Mouse (Mus musculus): ENCODE data around the gene Smim5. TPM values are rescaled to one million over a fixed set of nuclear protein-coding genes. Genes with fewer than 3 reads are reported as not detected.
A peak's percentile ranks its signal among the peaks of the same experiment; 100 is the strongest.
"Not testable (repeated sequence)": the region's sequence is repeated elsewhere in the genome, so short reads cannot be mapped to it uniquely, and the experiment has no call there.

The Smim5 gene
- total RNA-seq (2021) = under 1 TPM in 1 of 2 experiments, not detected in 1; 0.33 TPM
- long read RNA-seq, experiment 1 = 0 reads
- long read RNA-seq, experiment 2 = 0 reads

DNA sequence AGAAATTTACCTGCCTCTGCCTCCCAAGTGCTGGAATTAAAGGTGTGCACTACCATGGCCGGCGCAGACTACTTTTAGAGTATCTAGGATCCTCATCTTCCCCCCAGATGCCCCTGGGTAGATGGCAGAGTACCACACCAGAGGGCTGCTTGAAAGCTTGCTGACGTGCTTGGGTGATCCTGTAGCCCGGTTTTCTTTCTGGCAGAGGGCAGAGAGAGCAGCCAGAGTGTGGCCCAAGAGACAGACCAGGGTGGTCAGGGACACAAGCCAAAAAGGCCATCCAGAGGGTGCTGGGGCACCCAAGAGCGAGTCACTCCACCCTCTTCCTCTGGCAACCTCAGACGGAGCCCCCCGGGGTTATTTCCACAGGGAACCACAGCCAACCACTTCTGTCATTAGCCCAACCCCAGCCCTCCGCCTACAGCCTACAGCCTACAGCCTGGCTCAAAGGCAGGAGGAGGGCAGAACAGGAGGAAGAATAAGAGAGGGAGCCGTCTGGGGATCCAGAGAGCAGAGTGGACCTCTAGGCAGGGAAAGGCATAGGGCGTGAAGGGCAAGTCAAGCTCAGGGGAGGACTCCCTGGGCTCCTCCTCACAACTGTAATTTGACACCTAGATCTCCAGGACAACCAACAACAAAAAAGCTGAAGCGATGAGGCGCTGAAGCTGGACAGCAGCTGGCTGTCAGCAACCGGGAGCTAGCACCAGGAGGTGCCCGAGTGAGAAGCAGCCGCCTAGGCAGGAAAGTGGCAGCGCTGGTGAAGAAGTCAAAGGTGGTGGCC lies at the start of gene Smim5:
Smim5 (plus strand) TSS at position 481 of the 781 bp plus-strand sequence.
- intact Hi-C loops (cut with DNase I) = no loop called here
- DNase-seq (ENCODE audit: low spot score in 2 of 2) = no peak

GRCm38 (mm10) chr11:115854674-115855073 lies 45.1 kb upstream of the Smim5 start:
- DNase-seq (ENCODE audit: low spot score in 2 of 2) = peak in 1 of 2 experiments; percentile 23
- intact Hi-C loops (cut with DNase I) = no loop called here

DNA sequence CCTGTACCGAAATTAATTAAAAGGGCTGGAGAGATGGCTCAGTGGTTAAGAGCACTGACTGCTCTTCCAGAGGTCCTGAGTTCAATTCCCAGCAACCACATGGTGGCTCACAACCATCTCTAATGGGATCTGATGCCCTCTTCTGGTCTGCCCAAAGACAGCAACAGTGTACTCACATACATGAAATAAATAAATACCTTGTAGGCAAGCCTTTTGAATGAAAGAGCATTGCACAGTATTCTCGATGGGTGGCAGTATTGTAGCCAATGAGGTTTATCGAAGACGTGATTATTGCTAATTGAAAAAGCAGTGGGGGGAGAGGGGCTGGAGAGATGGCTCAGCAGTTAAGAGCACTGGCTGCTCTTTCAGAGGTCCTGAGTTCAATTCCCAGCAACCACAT lies 42.6 kb upstream of the Smim5 start:
- DNase-seq (ENCODE audit: low spot score in 2 of 2); intact Hi-C loops (cut with DNase I): not testable (repeated sequence)

- intact Hi-C loops (cut with DNase I) = no loop called here
- DNase-seq (ENCODE audit: low spot score in 2 of 2) = no peak
Observed at GRCm38 (mm10) chr11:115857936-115858335, 41.8 kb upstream of the Smim5 start.

- intact Hi-C loops (cut with DNase I) = no loop called here
- DNase-seq (ENCODE audit: low spot score in 2 of 2) = no peak
Observed at GRCm38 (mm10) chr11:115858354-115858753, 41.4 kb upstream of the Smim5 start, which contains the start of gene Myo15b. Gene Myo15b (plus strand): TSS chr11:115858406.

GRCm38 (mm10) chr11:115859143-115859945 lies 40.4 kb upstream of the Smim5 start:
- peak; percentile 65 to 72 for DNase-seq (ENCODE audit: low spot score in 2 of 2)
- intact Hi-C loops (cut with DNase I) = no loop called here

GRCm38 (mm10) chr11:115863895-115864294 lies 35.9 kb upstream of the Smim5 start:
- intact Hi-C loops (cut with DNase I) = no loop called here

GRCm38 (mm10) chr11:115869393-115869792 lies 30.4 kb upstream of the Smim5 start:
- no peak for DNase-seq (ENCODE audit: low spot score in 2 of 2)
- intact Hi-C loops (cut with DNase I) = no loop called here

More at GRCm38 (mm10) chr11:115863895-115864294, 35.9 kb upstream of the Smim5 start:
- no peak for DNase-seq (ENCODE audit: low spot score in 2 of 2)

DNA sequence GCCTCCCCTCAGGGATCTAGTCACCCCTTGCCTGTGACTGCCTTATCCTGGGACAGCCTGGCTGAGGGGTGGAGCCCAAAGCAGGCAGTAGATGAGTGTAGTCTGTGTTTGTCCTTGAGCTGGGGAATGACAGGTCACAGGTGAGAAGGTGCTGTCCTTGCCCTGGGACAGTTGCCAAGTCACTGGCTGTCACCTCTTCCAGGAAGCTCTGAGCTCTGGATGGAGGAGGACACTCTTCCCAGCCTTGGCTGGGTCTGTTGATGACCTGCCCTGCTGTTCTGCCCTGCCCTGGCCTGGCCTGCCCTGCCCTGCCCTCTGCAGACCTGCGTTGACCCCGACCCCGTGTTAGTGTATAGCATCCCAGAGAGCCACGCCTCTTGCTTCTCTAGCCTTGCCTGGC lies 27.3 kb upstream of the Smim5 start:
- DNase-seq (ENCODE audit: low spot score in 2 of 2) = no peak
- intact Hi-C loops (cut with DNase I) = no loop called here

- intact Hi-C loops (cut with DNase I) = no loop called here
- DNase-seq (ENCODE audit: low spot score in 2 of 2) = no peak
Observed at GRCm38 (mm10) chr11:115875935-115876334, 23.8 kb upstream of the Smim5 start.

- intact Hi-C loops (cut with DNase I) = no loop called here
- no peak for DNase-seq (ENCODE audit: low spot score in 2 of 2)
Observed at GRCm38 (mm10) chr11:115876438-115876837, 23.3 kb upstream of the Smim5 start.

- intact Hi-C loops (cut with DNase I) = no loop called here
- no peak for DNase-seq (ENCODE audit: low spot score in 2 of 2)
Observed at GRCm38 (mm10) chr11:115877174-115877755, 22.5 kb upstream of the Smim5 start.

DNA sequence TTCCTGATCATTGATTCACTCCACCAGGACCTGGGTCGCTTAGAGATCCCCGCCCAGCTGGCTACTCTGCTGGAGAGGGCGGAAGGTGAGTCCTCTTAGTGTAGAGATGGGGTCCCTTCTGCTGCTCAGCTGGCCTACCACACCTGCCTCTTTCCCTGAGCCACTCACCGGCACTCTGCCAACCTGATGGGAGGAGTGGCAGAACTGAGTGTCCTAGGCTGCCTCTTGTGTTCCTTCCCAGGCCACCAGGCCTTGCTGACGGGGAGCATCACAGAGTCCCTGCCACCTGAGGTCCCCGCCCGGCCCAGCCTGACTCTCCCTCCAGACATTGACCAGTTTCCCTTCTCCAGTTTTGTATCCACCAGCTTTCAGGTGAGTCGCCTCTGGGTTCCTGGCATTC lies 21.7 kb upstream of the Smim5 start:
- no peak for DNase-seq (ENCODE audit: low spot score in 2 of 2)
- intact Hi-C loops (cut with DNase I) = no loop called here

DNA sequence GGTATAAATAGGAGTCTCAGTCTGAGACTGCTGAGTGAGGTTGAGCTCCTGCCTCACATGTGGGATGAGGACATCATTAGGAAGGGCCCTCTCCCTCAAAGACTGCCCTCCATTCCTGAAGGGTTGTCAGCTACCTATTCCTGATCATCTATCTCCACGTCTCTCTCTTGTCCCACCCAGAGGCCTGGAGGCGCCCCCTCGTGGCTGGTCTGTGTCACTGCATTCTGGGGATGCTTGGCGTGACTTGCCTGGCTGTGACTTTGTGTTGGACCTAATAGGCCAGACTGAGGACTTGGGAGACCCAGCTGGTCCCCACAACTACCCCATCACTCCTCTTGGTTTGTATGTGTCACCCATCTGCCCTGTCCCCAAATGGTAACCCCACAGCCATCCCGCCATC lies 18.8 kb upstream of the Smim5 start:
- intact Hi-C loops (cut with DNase I) = no loop called here
- no peak for DNase-seq (ENCODE audit: low spot score in 2 of 2)

GRCm38 (mm10) chr11:115883251-115883650 lies 16.5 kb upstream of the Smim5 start:
- no peak for DNase-seq (ENCODE audit: low spot score in 2 of 2)
- intact Hi-C loops (cut with DNase I) = no loop called here

GRCm38 (mm10) chr11:115884361-115884760 lies 15.4 kb upstream of the Smim5 start:
- intact Hi-C loops (cut with DNase I) = no loop called here
- DNase-seq (ENCODE audit: low spot score in 2 of 2) = no peak

GRCm38 (mm10) chr11:115885281-115885680 lies 14.5 kb upstream of the Smim5 start:
- intact Hi-C loops (cut with DNase I) = no loop called here
- DNase-seq (ENCODE audit: low spot score in 2 of 2) = no peak

DNA sequence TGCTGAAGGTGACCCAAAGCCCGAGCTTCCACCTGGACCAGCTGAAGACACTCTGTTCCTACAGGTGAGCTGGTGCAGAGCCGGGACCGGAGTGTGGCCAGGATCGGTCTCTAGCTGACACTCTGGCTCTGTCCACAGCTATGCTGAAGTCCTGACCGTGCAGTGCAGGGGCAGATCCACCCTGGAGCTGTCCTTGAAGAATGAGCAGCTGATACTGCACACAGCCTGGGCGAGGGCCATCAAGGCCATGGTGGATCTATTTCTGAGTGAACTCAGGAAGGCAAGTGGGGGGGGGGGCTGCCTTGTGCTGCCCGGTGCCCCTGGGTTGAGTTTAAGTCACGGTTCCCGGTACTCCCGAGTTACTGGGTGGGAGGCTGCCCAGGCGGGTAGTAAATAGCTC lies 13.3 kb upstream of the Smim5 start:
- DNase-seq (ENCODE audit: low spot score in 2 of 2) = no peak
- intact Hi-C loops (cut with DNase I) = no loop called here

DNA sequence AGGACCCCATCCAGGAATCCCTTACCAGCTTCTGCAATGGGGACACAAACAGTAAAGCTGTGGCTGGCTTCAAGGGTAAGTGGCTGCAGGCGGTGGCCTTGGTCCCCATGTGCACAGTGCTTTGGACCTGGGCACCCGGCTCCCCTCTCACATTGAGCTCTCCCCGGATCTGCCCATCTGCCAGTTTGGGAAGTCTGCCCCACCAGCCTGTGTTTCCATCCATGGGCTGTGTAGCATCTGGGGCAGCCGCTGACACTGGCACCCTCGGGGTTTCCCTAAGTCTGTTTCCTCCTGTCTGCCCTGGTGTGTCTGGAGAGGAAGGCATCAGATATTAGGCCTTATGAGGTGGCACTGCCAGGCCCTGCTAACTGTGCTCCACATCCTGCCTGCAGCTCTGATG lies 11.7 kb upstream of the Smim5 start:
- intact Hi-C loops (cut with DNase I) = no loop called here
- no peak for DNase-seq (ENCODE audit: low spot score in 2 of 2)

DNA sequence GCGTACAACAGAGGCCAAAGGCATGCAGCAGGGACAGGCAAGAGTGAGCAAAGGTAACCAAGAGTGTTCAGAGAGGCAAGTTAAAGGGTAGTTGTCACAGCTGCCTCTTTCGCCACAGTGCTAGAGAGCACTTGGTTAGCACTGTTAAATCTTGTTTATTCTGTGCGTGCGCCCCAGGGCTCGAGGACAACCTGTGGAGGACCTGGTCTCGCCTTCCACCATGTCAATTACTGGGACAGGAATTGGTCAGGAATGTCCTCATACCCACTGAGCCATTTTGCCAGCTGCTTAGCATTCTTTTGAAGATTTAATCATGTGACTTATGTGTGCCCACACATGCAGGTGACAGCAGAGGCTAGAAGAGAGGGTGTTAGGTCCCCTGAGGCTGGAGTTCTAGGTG lies 10.6 kb upstream of the Smim5 start:
- intact Hi-C loops (cut with DNase I) = no loop called here
- no peak for DNase-seq (ENCODE audit: low spot score in 2 of 2)
